Mouse (Mus musculus): ENCODE data around the gene Lrrc17.

DNA sequence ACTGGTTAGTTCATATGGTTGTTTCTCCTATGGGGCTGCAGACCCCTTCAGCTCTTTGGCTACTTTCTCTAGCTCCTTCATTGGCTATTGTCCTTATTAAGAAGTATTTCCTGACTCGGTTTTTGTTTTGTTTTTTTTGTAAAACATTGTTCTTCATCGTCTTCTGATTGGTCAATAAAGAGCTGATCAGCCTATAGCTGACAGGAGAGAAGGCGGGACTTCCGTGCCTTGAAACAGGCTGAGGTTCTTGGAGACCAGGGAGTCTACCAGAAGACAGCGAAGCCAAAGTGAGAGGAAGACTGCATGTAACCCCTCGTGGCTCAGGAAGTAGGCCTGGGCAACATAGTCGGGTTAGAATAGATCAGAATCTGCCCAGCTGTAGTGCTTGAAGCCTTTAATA lies 44.3 kb downstream of the Lrrc17 start:
- no peak for TF ChIP-seq GATA1 (IDR thresholded peaks at IDR 0.05; ENCODE audit: borderline replicate concordance, low read length)
- no peak for TF ChIP-seq FLI1 (IDR thresholded peaks at IDR 0.05; ENCODE audit: low read length)
